Mouse (Mus musculus) MEL (cell line): Measurements from ENCODE around the gene 1700023F06Rik. TPM values are rescaled to one million over a fixed set of nuclear protein-coding genes. Genes with fewer than 3 reads are reported as not detected.

Experiments used
- DNase-seq: peaks from one replicate; pipeline ENCODE4 v3.0.0; 2011; ENCODE audit warnings: low read depth, low spot score
- H3K27ac ChIP-seq: 2 replicates; pipeline ENCODE4 v1.5.1; 2012; ENCODE audit warnings: low read depth, mild to moderate bottlenecking, control low read depth, low read length, moderate library complexity; ENCODE audit not compliant: control insufficient read depth
- H3K27me3 ChIP-seq, 2 experiments: fragments of 150-350 bp in 1 of 2; sonication (generic) in 1 of 2; 2 replicates each; pipeline ENCODE4 v1.6.1; 2012; ENCODE audit warnings: low read length in 2 of 2, mild to moderate bottlenecking in 2 of 2, improper control_type of control experiment in 1 of 2, moderate library complexity in 1 of 2; ENCODE audit not compliant: insufficient read depth in 2 of 2, control insufficient read depth in 1 of 2
- H3K36me3 ChIP-seq, 2 experiments: 2 replicates each; pipeline ENCODE4 v1.6.1; 2012 to 2014; ENCODE audit warnings: low read length in 2 of 2, improper control_type of control experiment in 1 of 2, inconsistent platforms in 1 of 2, mild to moderate bottlenecking in 1 of 2; ENCODE audit not compliant: insufficient read depth in 2 of 2, control insufficient read depth in 1 of 2
- H3K4me1 ChIP-seq, 2 experiments: fragments of 150-350 bp in 1 of 2; sonication (generic) in 1 of 2; 2 replicates each; pipeline ENCODE4 v1.6.1; 2012; ENCODE audit warnings: low read length in 2 of 2, improper control_type of control experiment in 1 of 2, mild to moderate bottlenecking in 1 of 2; ENCODE audit not compliant: insufficient read depth in 2 of 2, control insufficient read depth in 1 of 2
- H3K4me3 ChIP-seq, 2 experiments: fragments of 150-350 bp in 1 of 2; sonication (generic) in 1 of 2; 2 replicates each; pipeline ENCODE4 v1.5.1; 2012; ENCODE audit warnings: low read depth in 2 of 2, low read length in 2 of 2, mild to moderate bottlenecking in 2 of 2, moderate library complexity in 2 of 2, control low read depth in 1 of 2, improper control_type of control experiment in 1 of 2; ENCODE audit not compliant: control insufficient read depth in 1 of 2, insufficient read depth in 1 of 2
- H3K79me2 ChIP-seq: 2 replicates; pipeline ENCODE4 v1.6.1; 2012; ENCODE audit warnings: mild to moderate bottlenecking, low read length, moderate library complexity; ENCODE audit not compliant: control insufficient read depth, poor library complexity, insufficient read depth
- H3K9ac ChIP-seq: 2 replicates; pipeline ENCODE4 v1.6.1; 2012; ENCODE audit warnings: low read depth, mild to moderate bottlenecking, control low read depth, low read length, moderate library complexity; ENCODE audit not compliant: control insufficient read depth, poor library complexity, severe bottlenecking
- H3K9me3 ChIP-seq: fragments of 150-350 bp; sonication (generic); replicated peaks from 2 replicates; pipeline ENCODE4 v1.6.1; 2012; ENCODE audit warnings: mild to moderate bottlenecking, low read length, improper control_type of control experiment, moderate library complexity; ENCODE audit not compliant: insufficient read depth
- CTCF ChIP-seq, 3 experiments: IDR thresholded peaks in 2 of 3; conservative IDR thresholded peaks in 1 of 3; 2 replicates each; pipeline ENCODE4 v1.5.1; 2011 to 2012; ENCODE audit warnings: low read length in 3 of 3, low read depth in 2 of 3, mild to moderate bottlenecking in 2 of 3, improper control_type of control experiment in 1 of 3, inconsistent platforms in 1 of 3, mixed read lengths in 1 of 3, moderate library complexity in 1 of 3; ENCODE audit not compliant: control insufficient read depth in 1 of 3, insufficient read depth in 1 of 3, poor library complexity in 1 of 3, severe bottlenecking in 1 of 3
- ELF1 ChIP-seq: IDR thresholded peaks from 2 replicates; pipeline ENCODE4 v1.6.1; 2014; ENCODE audit warnings: low read depth, mild to moderate bottlenecking, inconsistent platforms, low read length, improper control_type of control experiment, moderate library complexity
- MAZ ChIP-seq: IDR thresholded peaks from 2 replicates; pipeline ENCODE4 v1.6.1; 2012; ENCODE audit warnings: low read depth, mild to moderate bottlenecking, inconsistent platforms, low read length, improper control_type of control experiment
- NELFE ChIP-seq: IDR thresholded peaks from 2 replicates; pipeline ENCODE4 v1.6.1; 2011; ENCODE audit warnings: low read depth, low read length, improper control_type of control experiment
- POLR2A ChIP-seq, 2 experiments: IDR thresholded peaks; 2 replicates each; pipeline ENCODE4 v1.6.1; 2011 to 2012; ENCODE audit warnings: low read length in 2 of 2, mild to moderate bottlenecking in 2 of 2, control low read depth in 1 of 2, improper control_type of control experiment in 1 of 2, low read depth in 1 of 2, moderate library complexity in 1 of 2; ENCODE audit not compliant: control insufficient read depth in 1 of 2, insufficient read depth in 1 of 2, poor library complexity in 1 of 2
- POLR2AphosphoS5 ChIP-seq: IDR thresholded peaks from 2 replicates; pipeline ENCODE4 v1.6.1; 2012; ENCODE audit warnings: low read depth, borderline replicate concordance, mild to moderate bottlenecking, inconsistent platforms, low read length, moderate library complexity, mixed read lengths
- RAD21 ChIP-seq: IDR thresholded peaks from 2 replicates; pipeline ENCODE4 v1.6.1; 2011; ENCODE audit warnings: mild to moderate bottlenecking, low read depth, low read length, improper control_type of control experiment
- SMC3 ChIP-seq: IDR thresholded peaks from 2 replicates; pipeline ENCODE4 v1.6.1; 2011; ENCODE audit warnings: low read depth, low read length, improper control_type of control experiment
- TAL1 ChIP-seq: IDR thresholded peaks from 2 replicates; pipeline ENCODE4 v1.6.1; 2012; ENCODE audit warnings: mild to moderate bottlenecking, inconsistent platforms, low read length, moderate library complexity, mixed read lengths
- ZC3H11A ChIP-seq: IDR thresholded peaks from 2 replicates; pipeline ENCODE4 v1.6.1; 2012; ENCODE audit warnings: low read depth, mild to moderate bottlenecking, inconsistent platforms, low read length, improper control_type of control experiment
- ZMIZ1 ChIP-seq: IDR thresholded peaks from 2 replicates; pipeline ENCODE4 v1.6.1; 2012; ENCODE audit warnings: low read depth, mild to moderate bottlenecking, inconsistent platforms, low read length, improper control_type of control experiment, moderate library complexity
- polyA plus RNA-seq, 2 experiments: library from polyadenylated mRNA; stranded (reverse) in 1 of 2; unstranded in 1 of 2; fragments of >175 nt in 1 of 2; fragments of >200 nt in 1 of 2; gene quantifications; 2 replicates each; pipeline versions ENCODE4 v1.2.1 to v1.2.4; 2012; ENCODE audit warnings: low replicate concordance in 2 of 2, low read depth in 1 of 2; ENCODE audit not compliant: insufficient read length in 2 of 2, insufficient read depth in 1 of 2, missing spikeins in 1 of 2
- total RNA-seq: library from RNA; depleted of rRNA; stranded (reverse); fragments of 300-350 nt; gene quantifications from 2 replicates; pipeline ENCODE4 v1.2.3, GENCODE M21; 2012

Gene 1700023F06Rik
- total and polyA plus RNA-seq, 3 experiments = not detected

GRCm38 (mm10) chr11:103229608-103230007, 21.2 kb upstream of the 1700023F06Rik start:
- TF ChIP-seq ZC3H11A (peak; percentile 40; the same call in 1 of the 2 replicates), SMC3 (peak; percentile 50), CTCF (IDR thresholded peaks at IDR 0.05 in 2 of 3, conservative IDR thresholded peaks at IDR 0.05 in 1 of 3; ENCODE audit: control insufficient read depth in 1 of 3, insufficient read depth in 1 of 3, low read depth in 2 of 3, low read length in 3 of 3, poor library complexity in 1 of 3, severe bottlenecking in 1 of 3) (peak; percentile 9 to 60 (median 33); a peak in 3 of 6 replicates), RAD21 (peak; percentile 62), TAL1 (no peak)
- no peaks in the 10 kb centered on the region for H3K79me2 ChIP-seq
- H3K27me3 ChIP-seq = no peaks in the 10 kb centered on the region
- H3K36me3 ChIP-seq = no peaks in the 10 kb centered on the region
- peak; percentile 34 for DNase-seq
- H3K4me3 ChIP-seq = no peak overlapping the region
- no peak overlapping the region for H3K9ac ChIP-seq
- no peak overlapping the region for H3K27ac ChIP-seq
- H3K9me3 ChIP-seq = no peaks in the 10 kb centered on the region
- no peaks in the 10 kb centered on the region for H3K4me1 ChIP-seq

- Histone ChIP-seq H3K36me3 (peaks cover 0 to 3% of the 10 kb centered on the region in 2 experiments; a peak in 2 of 4 replicates), H3K9me3 (no peaks in the 10 kb centered on the region), H3K9ac (no peak overlapping the region), H3K79me2 (no peaks in the 10 kb centered on the region), H3K27ac (no peak overlapping the region), H3K4me1 (peaks cover 0 to 9% of the 10 kb centered on the region in 2 experiments; a peak in 2 of 4 replicates), H3K27me3 (no peaks in the 10 kb centered on the region), H3K4me3 (no peak overlapping the region)
- TF ChIP-seq POLR2A (IDR thresholded peaks at IDR 0.05; ENCODE audit: control insufficient read depth in 1 of 2, insufficient read depth in 1 of 2, low read depth in 1 of 2, low read length in 2 of 2, poor library complexity in 1 of 2) = no peak
- TF ChIP-seq NELFE = no peak
- no peak for TF ChIP-seq MAZ
- DNase-seq = no peak
Observed at GRCm38 (mm10) chr11:103223951-103224456, 15.6 kb upstream of the 1700023F06Rik start.

GRCm38 (mm10) chr11:103223444-103223843, 15.1 kb upstream of the 1700023F06Rik start:
- Histone ChIP-seq H3K4me1 (peaks cover 0 to 9% of the 10 kb centered on the region in 2 experiments; a peak in 2 of 4 replicates), H3K9me3 (no peaks in the 10 kb centered on the region), H3K27me3 (no peaks in the 10 kb centered on the region), H3K4me3 (no peak overlapping the region)
- TF ChIP-seq POLR2AphosphoS5 = no peak
- TF ChIP-seq RAD21 = no peak
- no peak for TF ChIP-seq ELF1
- no peak for TF ChIP-seq ZMIZ1
- TF ChIP-seq, all 39 proteins: peak for 0
- H3K79me2 ChIP-seq = no peaks in the 10 kb centered on the region
- peaks cover 0 to 3% of the 10 kb centered on the region in 2 experiments; a peak in 2 of 4 replicates for H3K36me3 ChIP-seq
- H3K27ac ChIP-seq = no peak overlapping the region
- H3K9ac ChIP-seq = no peak overlapping the region
- DNase-seq = no peak
